Mouse (Mus musculus) E14TG2a.4 (cell line): ENCODE measurements at regions not wholly inside any gene's neighbourhood (a gene's known extent, or its start where the extent isn't known, plus 50 kb on each side); places are given as distances from the start of the nearest gene placed in this dataset.
A peak's percentile ranks its signal among the peaks of the same experiment; 100 is the strongest.

Experiments used
- H3K27me3 ChIP-seq: 2 replicates; pipeline ENCODE4 v1.6.1; 2014; ENCODE audit warnings: low read length, control low read depth; ENCODE audit not compliant: insufficient read depth
- H3K36me3 ChIP-seq: 2 replicates; pipeline ENCODE4 v1.6.1; 2014; ENCODE audit warnings: low read length, control low read depth; ENCODE audit not compliant: insufficient read depth
- H3K4me1 ChIP-seq: replicated peaks from 2 replicates; pipeline ENCODE4 v1.6.1; 2014; ENCODE audit warnings: low read depth, low read length, control low read depth
- H3K4me3 ChIP-seq: replicated peaks from 2 replicates; pipeline ENCODE4 v1.5.1; 2014; ENCODE audit warnings: mild to moderate bottlenecking, low read length
- H3K9me3 ChIP-seq: 2 replicates; pipeline ENCODE4 v1.6.1; 2014; ENCODE audit warnings: low read length, control low read depth
- CTCF ChIP-seq: conservative IDR thresholded peaks from 2 replicates; pipeline ENCODE4 v1.5.1; 2014; ENCODE audit warnings: low read length
- NANOG ChIP-seq: IDR thresholded peaks from 2 replicates; pipeline ENCODE4 v1.6.1; 2014; ENCODE audit warnings: borderline replicate concordance, low read length, mixed read lengths
- POU5F1 ChIP-seq: IDR thresholded peaks from 2 replicates; pipeline ENCODE4 v1.6.1; 2014; ENCODE audit warnings: low read length, borderline replicate concordance

- Histone ChIP-seq H3K4me1 (peaks cover 20% of the 10 kb centered on the region), H3K9me3 (peaks cover 4% of the 10 kb centered on the region; the same call in 1 of the 2 replicates), H3K4me3 (peak overlapping the region; percentile 46; the same call in 1 of the 2 replicates), H3K36me3 (no peaks in the 10 kb centered on the region), H3K27me3 (peaks cover 7% of the 10 kb centered on the region; the same call in 1 of the 2 replicates)
- TF ChIP-seq NANOG (no peak), POU5F1 (no peak)
These were observed 120.9 kb upstream of the Lrig3 start for GRCm38 (mm10) chr10:125845014-125845514.

- peaks cover 5% of the 10 kb centered on the region; the same call in 1 of the 2 replicates for H3K27me3 ChIP-seq
- TF ChIP-seq POU5F1 (no peak), CTCF (no peak), NANOG (no peak)
- H3K4me1 ChIP-seq = peaks cover 2% of the 10 kb centered on the region; the same call in 1 of the 2 replicates
These were observed 115.6 kb upstream of the Lrig3 start for GRCm38 (mm10) chr10:125850370-125850769.

GRCm38 (mm10) chr10:125861734-125862133 lies 104.2 kb upstream of the Lrig3 start:
- Histone ChIP-seq H3K9me3 (no peaks in the 10 kb centered on the region), H3K4me1 (no peaks in the 10 kb centered on the region), H3K36me3 (no peaks in the 10 kb centered on the region), H3K4me3 (no peak overlapping the region), H3K27me3 (0 out of 2 replicates have a peak, but pooled peaks cover 2% of the 10 kb centered on the region)
- TF ChIP-seq CTCF = no peak
- TF ChIP-seq NANOG = no peak
- no peak for TF ChIP-seq POU5F1

More at GRCm38 (mm10) chr10:125850370-125850769, 115.6 kb upstream of the Lrig3 start:
- Histone ChIP-seq H3K36me3 (no peaks in the 10 kb centered on the region), H3K9me3 (peaks cover 4% of the 10 kb centered on the region; the same call in 1 of the 2 replicates), H3K4me3 (no peak overlapping the region)

- H3K9me3 ChIP-seq = no peaks in the 10 kb centered on the region
- H3K4me3 ChIP-seq = no peak overlapping the region
- 0 out of 2 replicates have a peak, but pooled peaks cover 2% of the 10 kb centered on the region for H3K27me3 ChIP-seq
- H3K36me3 ChIP-seq = no peaks in the 10 kb centered on the region
- H3K4me1 ChIP-seq = no peaks in the 10 kb centered on the region
- TF ChIP-seq NANOG = no peak
- no peak for TF ChIP-seq CTCF
- no peak for TF ChIP-seq POU5F1
These were observed 99.6 kb upstream of the Lrig3 start for GRCm38 (mm10) chr10:125866346-125866745.

GRCm38 (mm10) chr10:125884563-125884962 lies 81.4 kb upstream of the Lrig3 start:
- Histone ChIP-seq H3K27me3 (no peaks in the 10 kb centered on the region), H3K4me1 (no peaks in the 10 kb centered on the region), H3K9me3 (peaks cover 3% of the 10 kb centered on the region; the same call in 1 of the 2 replicates), H3K4me3 (no peak overlapping the region), H3K36me3 (no peaks in the 10 kb centered on the region)
- TF ChIP-seq POU5F1 (no peak), NANOG (no peak), CTCF (no peak)

- Histone ChIP-seq H3K36me3 (no peaks in the 10 kb centered on the region), H3K4me3 (no peak overlapping the region), H3K9me3 (peaks cover 3% of the 10 kb centered on the region; the same call in 1 of the 2 replicates), H3K4me1 (no peaks in the 10 kb centered on the region), H3K27me3 (no peaks in the 10 kb centered on the region)
- no peak for TF ChIP-seq NANOG
- TF ChIP-seq CTCF = no peak
- no peak for TF ChIP-seq POU5F1
These were observed 80.2 kb upstream of the Lrig3 start for GRCm38 (mm10) chr10:125885796-125886195.

- Histone ChIP-seq H3K9me3 (peaks cover 3% of the 10 kb centered on the region; the same call in 1 of the 2 replicates), H3K27me3 (no peaks in the 10 kb centered on the region), H3K4me1 (no peaks in the 10 kb centered on the region), H3K4me3 (no peak overlapping the region), H3K36me3 (no peaks in the 10 kb centered on the region)
- TF ChIP-seq POU5F1 (no peak), NANOG (no peak), CTCF (no peak)
These were observed 73.8 kb upstream of the Lrig3 start for GRCm38 (mm10) chr10:125892122-125892521.

- peaks cover 6% of the 10 kb centered on the region for H3K9me3 ChIP-seq
- no peak overlapping the region for H3K4me3 ChIP-seq
- TF ChIP-seq POU5F1 (no peak), CTCF (no peak), NANOG (no peak)
- H3K4me1 ChIP-seq = no peaks in the 10 kb centered on the region
- no peaks in the 10 kb centered on the region for H3K36me3 ChIP-seq
- no peaks in the 10 kb centered on the region for H3K27me3 ChIP-seq
These were observed 70.1 kb upstream of the Lrig3 start for GRCm38 (mm10) chr10:125895744-125896482.
